Mouse (Mus musculus) MEL (cell line): Measurements from ENCODE around the gene Vipr1.

Source experiments
- CTCF ChIP-seq, 3 experiments: IDR thresholded peaks in 2 of 3; conservative IDR thresholded peaks in 1 of 3; 2 replicates each; pipeline ENCODE4 v1.5.1; 2011 to 2012; ENCODE audit warnings: low read length in 3 of 3, low read depth in 2 of 3, mild to moderate bottlenecking in 2 of 3, improper control_type of control experiment in 1 of 3, inconsistent platforms in 1 of 3, mixed read lengths in 1 of 3, moderate library complexity in 1 of 3; ENCODE audit not compliant: control insufficient read depth in 1 of 3, insufficient read depth in 1 of 3, poor library complexity in 1 of 3, severe bottlenecking in 1 of 3
- EP300 ChIP-seq, 2 experiments: IDR thresholded peaks; 2 replicates each; pipeline ENCODE4 v1.6.1; 2011; ENCODE audit warnings: improper control_type of control experiment in 2 of 2, low read length in 2 of 2, low read depth in 1 of 2, mild to moderate bottlenecking in 1 of 2
- ETS1 ChIP-seq: IDR thresholded peaks from 2 replicates; pipeline ENCODE4 v1.6.1; 2012; ENCODE audit warnings: low read depth, mild to moderate bottlenecking, inconsistent platforms, low read length, improper control_type of control experiment, moderate library complexity
- JUND ChIP-seq: IDR thresholded peaks from 2 replicates; pipeline ENCODE4 v1.6.1; 2011; ENCODE audit warnings: low read depth, mild to moderate bottlenecking, improper control_type of control experiment, low read length
- POLR2A ChIP-seq, 2 experiments: IDR thresholded peaks; 2 replicates each; pipeline ENCODE4 v1.6.1; 2011 to 2012; ENCODE audit warnings: low read length in 2 of 2, mild to moderate bottlenecking in 2 of 2, control low read depth in 1 of 2, improper control_type of control experiment in 1 of 2, low read depth in 1 of 2, moderate library complexity in 1 of 2; ENCODE audit not compliant: control insufficient read depth in 1 of 2, insufficient read depth in 1 of 2, poor library complexity in 1 of 2

DNA sequence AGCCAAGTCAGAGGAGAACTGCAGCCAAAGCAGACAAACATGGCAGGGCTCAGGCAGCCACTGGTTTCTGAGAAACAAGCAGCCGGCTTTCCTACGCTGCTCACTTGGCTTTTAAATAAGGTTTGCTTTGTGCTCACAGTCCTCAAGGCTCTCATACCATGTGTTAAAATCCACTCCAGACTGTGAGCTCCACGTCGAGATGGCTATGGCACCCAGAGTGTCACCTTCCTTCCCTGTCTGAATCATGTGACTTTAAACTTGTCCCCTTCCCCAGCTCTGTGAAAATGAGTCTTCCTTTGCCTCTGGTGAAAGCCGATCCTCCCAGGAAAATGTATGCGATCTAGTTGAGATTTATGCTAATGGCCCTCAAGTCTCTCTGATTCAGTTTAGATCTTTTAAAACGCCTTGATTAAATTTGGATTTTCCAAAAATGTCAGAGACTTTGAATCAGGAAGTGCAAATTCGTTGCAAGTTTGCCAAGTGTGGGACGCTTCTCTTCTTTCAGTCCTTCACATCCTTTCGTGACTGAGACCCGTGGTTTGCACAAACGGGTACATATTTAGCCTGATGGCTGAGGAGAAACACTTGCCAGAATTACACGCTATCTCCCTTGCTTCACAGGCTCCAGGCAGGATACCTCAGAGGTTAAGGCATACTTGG lies 42.2 kb upstream of the Vipr1 start:
- TF ChIP-seq CTCF (IDR thresholded peaks at IDR 0.05 in 2 of 3, conservative IDR thresholded peaks at IDR 0.05 in 1 of 3; ENCODE audit: control insufficient read depth in 1 of 3, insufficient read depth in 1 of 3, low read depth in 2 of 3, low read length in 3 of 3, poor library complexity in 1 of 3, severe bottlenecking in 1 of 3), result no peak
- TF ChIP-seq EP300 (IDR thresholded peaks at IDR 0.05; ENCODE audit: low read depth in 1 of 2, low read length in 2 of 2), result no peak
- no peak for TF ChIP-seq JUND
- TF ChIP-seq POLR2A (IDR thresholded peaks at IDR 0.05; ENCODE audit: control insufficient read depth in 1 of 2, insufficient read depth in 1 of 2, low read depth in 1 of 2, low read length in 2 of 2, poor library complexity in 1 of 2), result no peak
- TF ChIP-seq ETS1, result no peak
